Mouse (Mus musculus) kidney, embryonic 15.5 days (tissue): ENCODE results near the gene Ldb2. TPM values are rescaled to one million over a fixed set of nuclear protein-coding genes. Genes with fewer than 3 reads are reported as not detected.
A peak's percentile ranks its signal among the peaks of the same experiment; 100 is the strongest.

ENCODE experiments used
- ATAC-seq: fragments of 200-750 bp; cut with Nextera tagmentation; replicated peaks from 2 replicates; pipeline ENCODE4 v1.8.0; 2017; ENCODE audit warnings: moderate TSS enrichment; ENCODE audit not compliant: low FRiP score
- H3K27ac ChIP-seq: fragments of 300-500 bp; sonication (generic); 2 replicates; pipeline ENCODE4 v1.5.1; 2015; ENCODE audit warnings: mild to moderate bottlenecking, inconsistent platforms
- H3K27me3 ChIP-seq: fragments of 300-500 bp; sonication (generic); 2 replicates; pipeline ENCODE4 v1.6.1; 2015; ENCODE audit warnings: inconsistent platforms
- H3K36me3 ChIP-seq: fragments of 300-500 bp; sonication (generic); 2 replicates; pipeline ENCODE4 v1.6.1; 2015; ENCODE audit warnings: inconsistent platforms
- H3K4me1 ChIP-seq: fragments of 300-500 bp; sonication (generic); 2 replicates; pipeline ENCODE4 v1.6.1; 2015; ENCODE audit warnings: inconsistent platforms
- H3K4me2 ChIP-seq: fragments of 300-500 bp; sonication (generic); 2 replicates; pipeline ENCODE4 v1.6.1; 2015; ENCODE audit warnings: moderate library complexity, mild to moderate bottlenecking, inconsistent platforms
- H3K4me3 ChIP-seq: fragments of 300-500 bp; sonication (generic); replicated peaks from 2 replicates; pipeline ENCODE4 v1.5.1; 2015; ENCODE audit warnings: mild to moderate bottlenecking, inconsistent platforms
- H3K9ac ChIP-seq: fragments of 300-500 bp; sonication (generic); 2 replicates; pipeline ENCODE4 v1.6.1; 2015; ENCODE audit warnings: mild to moderate bottlenecking, inconsistent platforms
- H3K9me3 ChIP-seq: fragments of 300-500 bp; sonication (generic); replicated peaks from 2 replicates; pipeline ENCODE4 v1.6.1; 2016; ENCODE audit warnings: inconsistent platforms
- WGBS: fragments of 180-500 bp; shearing (Covaris S2); methylation state at CpG from one replicate; pipeline ENCODE4 v1.1.7; 2015; ENCODE audit warnings: mixed read lengths; 5-methylcytosine and 5-hydroxymethylcytosine counted together
- polyA plus RNA-seq: library from polyadenylated mRNA; unstranded; fragments of >200 nt; fragmentation: Nextera tagmentation; extraction: Ambion mirVana; gene quantifications from 2 replicates; pipeline ENCODE4 v1.2.1, GENCODE M21; 2015

Ldb2 gene
- polyA plus RNA-seq, 1 experiment from 2014 or later = 89.7 TPM

- no peak overlapping the region for H3K4me2 ChIP-seq
- no peak overlapping the region for H3K9ac ChIP-seq
- no peak for ATAC-seq
- no peaks in the 10 kb centered on the region for H3K9me3 ChIP-seq
- peak overlapping the region; percentile 27; the same call in 1 of the 2 replicates for H3K27ac ChIP-seq
- H3K36me3 ChIP-seq = no peaks in the 10 kb centered on the region
- H3K4me3 ChIP-seq = no peak overlapping the region
- WGBS = 60% methylated on average over 5 of the region's 5 CpGs
- H3K4me1 ChIP-seq = peaks cover 23% of the 10 kb centered on the region
- H3K27me3 ChIP-seq = no peaks in the 10 kb centered on the region
These were observed 121.7 kb downstream of the Ldb2 start for GRCm38 (mm10) chr5:44677814-44678213.

GRCm38 (mm10) chr5:44676145-44676754, 123.2 kb downstream of the Ldb2 start:
- H3K36me3 ChIP-seq = no peaks in the 10 kb centered on the region
- no peaks in the 10 kb centered on the region for H3K9me3 ChIP-seq
- H3K4me2 ChIP-seq = no peak overlapping the region
- ATAC-seq = no peak
- H3K4me1 ChIP-seq = peaks cover 25% of the 10 kb centered on the region
- no peaks in the 10 kb centered on the region for H3K27me3 ChIP-seq
- WGBS = 91% methylated on average over 5 of the region's 5 CpGs
- H3K27ac ChIP-seq = no peak overlapping the region
- no peak overlapping the region for H3K9ac ChIP-seq
- no peak overlapping the region for H3K4me3 ChIP-seq

GRCm38 (mm10) chr5:44670336-44670735, 129.1 kb downstream of the Ldb2 start:
- H3K27ac ChIP-seq = peak overlapping the region; percentile 83
- no peaks in the 10 kb centered on the region for H3K9me3 ChIP-seq
- H3K27me3 ChIP-seq = no peaks in the 10 kb centered on the region
- ATAC-seq = peak; percentile 87
- H3K4me1 ChIP-seq = peaks cover 25% of the 10 kb centered on the region
- no peak overlapping the region for H3K4me3 ChIP-seq
- no peak overlapping the region for H3K9ac ChIP-seq
- 0 out of 2 replicates have a peak, but pooled peaks cover 6% of the 10 kb centered on the region for H3K36me3 ChIP-seq
- H3K4me2 ChIP-seq = no peak overlapping the region
- 17% methylated on average over 2 of the region's 2 CpGs for WGBS

GRCm38 (mm10) chr5:44667907-44668306, 131.6 kb downstream of the Ldb2 start:
- 84% methylated on average over 3 of the region's 3 CpGs for WGBS
- H3K4me2 ChIP-seq = no peak overlapping the region
- ATAC-seq = no peak
- H3K4me1 ChIP-seq = peaks cover 14% of the 10 kb centered on the region
- no peak overlapping the region for H3K4me3 ChIP-seq
- peak overlapping the region; percentile 18; the same call in 1 of the 2 replicates for H3K27ac ChIP-seq
- H3K36me3 ChIP-seq = 0 out of 2 replicates have a peak, but pooled peaks cover 6% of the 10 kb centered on the region
- H3K9me3 ChIP-seq = no peaks in the 10 kb centered on the region
- H3K9ac ChIP-seq = no peak overlapping the region
- H3K27me3 ChIP-seq = no peaks in the 10 kb centered on the region

- Histone ChIP-seq H3K4me3 (no peak overlapping the region), H3K27me3 (no peaks in the 10 kb centered on the region), H3K4me2 (no peak overlapping the region), H3K27ac (no peak overlapping the region), H3K36me3 (0 out of 2 replicates have a peak, but pooled peaks cover 6% of the 10 kb centered on the region), H3K9ac (no peak overlapping the region), H3K9me3 (no peaks in the 10 kb centered on the region), H3K4me1 (peaks cover 14% of the 10 kb centered on the region)
- WGBS = 87% methylated on average over 10 of the region's 10 CpGs
- no peak for ATAC-seq
These were observed 132.1 kb downstream of the Ldb2 start for GRCm38 (mm10) chr5:44667383-44667782.

GRCm38 (mm10) chr5:44659651-44660050, 139.8 kb downstream of the Ldb2 start:
- Histone ChIP-seq H3K9me3 (no peaks in the 10 kb centered on the region), H3K27me3 (no peaks in the 10 kb centered on the region), H3K4me3 (no peak overlapping the region), H3K4me2 (no peak overlapping the region), H3K9ac (no peak overlapping the region), H3K36me3 (no peaks in the 10 kb centered on the region), H3K4me1 (peaks cover 5% of the 10 kb centered on the region; the same call in 1 of the 2 replicates), H3K27ac (0 out of 2 replicates have a peak overlapping the region, but pooled peaks have one; percentile 37)
- ATAC-seq = no peak
- 76% methylated on average over 11 of the region's 11 CpGs for WGBS

- H3K4me3 ChIP-seq = no peak overlapping the region
- no peaks in the 10 kb centered on the region for H3K27me3 ChIP-seq
- 87% methylated on average over 1 of the region's 1 CpGs for WGBS
- no peaks in the 10 kb centered on the region for H3K36me3 ChIP-seq
- ATAC-seq = no peak
- H3K9me3 ChIP-seq = no peaks in the 10 kb centered on the region
- H3K4me1 ChIP-seq = peaks cover 12% of the 10 kb centered on the region
- no peak overlapping the region for H3K9ac ChIP-seq
- H3K4me2 ChIP-seq = no peak overlapping the region
- no peak overlapping the region for H3K27ac ChIP-seq
These were observed 142.8 kb downstream of the Ldb2 start for GRCm38 (mm10) chr5:44656707-44657106.

GRCm38 (mm10) chr5:44654403-44654802, 145.1 kb downstream of the Ldb2 start:
- no peak overlapping the region for H3K4me2 ChIP-seq
- H3K9me3 ChIP-seq = no peaks in the 10 kb centered on the region
- H3K9ac ChIP-seq = no peak overlapping the region
- H3K4me1 ChIP-seq = peaks cover 7% of the 10 kb centered on the region; the same call in 1 of the 2 replicates
- no peak overlapping the region for H3K27ac ChIP-seq
- ATAC-seq = no peak
- WGBS = 31% methylated on average over 9 of the region's 9 CpGs
- H3K27me3 ChIP-seq = no peaks in the 10 kb centered on the region
- H3K4me3 ChIP-seq = no peak overlapping the region
- no peaks in the 10 kb centered on the region for H3K36me3 ChIP-seq

- H3K27me3 ChIP-seq = no peaks in the 10 kb centered on the region
- H3K36me3 ChIP-seq = no peaks in the 10 kb centered on the region
- no peak overlapping the region for H3K9ac ChIP-seq
- peak overlapping the region; percentile 51; the same call in 1 of the 2 replicates for H3K27ac ChIP-seq
- H3K4me2 ChIP-seq = no peak overlapping the region
- H3K4me1 ChIP-seq = peaks cover 35% of the 10 kb centered on the region
- H3K4me3 ChIP-seq = no peak overlapping the region
- no peak for ATAC-seq
- H3K9me3 ChIP-seq = no peaks in the 10 kb centered on the region
- WGBS = 33% methylated on average over 2 of the region's 2 CpGs
These were observed 152.7 kb downstream of the Ldb2 start for GRCm38 (mm10) chr5:44646842-44647190.

GRCm38 (mm10) chr5:44645952-44646841, 153.3 kb downstream of the Ldb2 start:
- Histone ChIP-seq H3K36me3 (no peaks in the 10 kb centered on the region), H3K9me3 (no peaks in the 10 kb centered on the region), H3K4me3 (no peak overlapping the region), H3K4me2 (no peak overlapping the region), H3K27me3 (no peaks in the 10 kb centered on the region), H3K9ac (no peak overlapping the region), H3K4me1 (peaks cover 37% of the 10 kb centered on the region), H3K27ac (peak overlapping the region; percentile 51; the same call in 1 of the 2 replicates)
- 63% methylated on average over 4 of the region's 4 CpGs for WGBS
- ATAC-seq = no peak

- 89% methylated on average over 3 of the region's 3 CpGs for WGBS
- Histone ChIP-seq H3K4me2 (no peak overlapping the region), H3K27me3 (no peaks in the 10 kb centered on the region), H3K9ac (no peak overlapping the region), H3K36me3 (no peaks in the 10 kb centered on the region), H3K27ac (no peak overlapping the region), H3K4me3 (no peak overlapping the region), H3K9me3 (no peaks in the 10 kb centered on the region), H3K4me1 (peaks cover 34% of the 10 kb centered on the region)
- no peak for ATAC-seq
These were observed 156.4 kb downstream of the Ldb2 start for GRCm38 (mm10) chr5:44643079-44643478.

- Histone ChIP-seq H3K4me3 (no peak overlapping the region), H3K4me1 (peaks cover 15% of the 10 kb centered on the region), H3K27me3 (no peaks in the 10 kb centered on the region), H3K9ac (no peak overlapping the region), H3K36me3 (no peaks in the 10 kb centered on the region), H3K27ac (peak overlapping the region; percentile 42; the same call in 1 of the 2 replicates), H3K9me3 (no peaks in the 10 kb centered on the region), H3K4me2 (no peak overlapping the region)
- ATAC-seq = 0 out of 2 replicates have a peak, but pooled peaks have one; percentile 62
- WGBS = 24% methylated on average over 4 of the region's 4 CpGs
These were observed 158.4 kb downstream of the Ldb2 start for GRCm38 (mm10) chr5:44641060-44641459.
